Mouse (Mus musculus): ENCODE measurements at regions not wholly inside any gene's neighbourhood (a gene's known extent, or its start where the extent isn't known, plus 50 kb on each side); places are given as distances from the start of the nearest gene placed in this dataset.

DNA sequence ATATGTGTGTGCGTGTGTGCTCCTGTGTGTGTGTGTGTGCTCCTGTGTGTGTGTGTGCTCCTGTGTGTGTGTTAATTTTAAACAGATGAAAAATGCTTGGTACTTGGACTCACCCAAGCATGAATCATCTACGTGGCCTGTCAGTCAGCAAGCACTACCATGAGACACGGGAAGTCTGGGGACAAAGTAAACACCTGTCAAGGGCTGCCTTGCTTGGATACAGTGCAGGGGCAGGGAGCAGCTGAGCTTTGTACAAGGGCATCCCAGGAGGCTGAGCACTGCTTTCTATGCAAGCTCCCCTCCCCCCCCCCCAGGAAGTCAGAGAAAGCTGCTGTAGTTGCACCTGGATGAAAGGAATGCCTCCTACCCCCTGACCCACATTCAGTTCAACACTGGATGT is 173.8 kb upstream of the Gcfc2 start:
- TF ChIP-seq CTCF (IDR thresholded peaks at IDR 0.05; ENCODE audit: control insufficient read depth, insufficient read depth, insufficient replicate concordance, low read depth, low read length) (no peak), POLR2A (IDR thresholded peaks at IDR 0.05; ENCODE audit: control insufficient read depth, low read depth, low read length) (no peak)

Data from testis, adult 2 months (tissue).